In genomic region chr6:99700484-99700883, GRCm38 (mm10) we compare ENCODE assay signal across 25 mouse cellular contexts. TPM values are rescaled to one million over a fixed set of nuclear protein-coding genes. Genes with fewer than 3 reads are reported as not detected.
DNase-seq lines count a peak whose midpoint lies in the region; ATAC-seq lines count a peak whose summit lies in the region.
"Had no signal": no experiment of that assay in that cellular context is flagged by ENCODE, and none has a peak within 500 bp of the region (broad histone marks: within the 10 kb centered on the region; RNA-seq: fewer than 3 reads in every experiment).

No protein-coding gene starts in this region.

- peak overlapping the region; percentile 41 for H3K27ac ChIP-seq in embryonic facial prominence, embryonic 13.5 days
- no peak overlapping the region for H3K27ac ChIP-seq in embryonic facial prominence, embryonic 10.5 days (replicated peaks)
- H3K27ac ChIP-seq in neural tube, embryonic 13.5 days (replicated peaks): no peak overlapping the region
- H3K27ac ChIP-seq in midbrain, embryonic 15.5 days: no peak overlapping the region
- H3K27ac ChIP-seq: limb, embryonic 12.5 days had no signal

- no peak overlapping the region for H3K4me3 ChIP-seq in embryonic facial prominence, embryonic 13.5 days
- no peak overlapping the region for H3K4me3 ChIP-seq in embryonic facial prominence, embryonic 10.5 days
- no peak overlapping the region for H3K4me3 ChIP-seq in neural tube, embryonic 13.5 days
- H3K4me3 ChIP-seq in midbrain, embryonic 15.5 days: no peak overlapping the region
- H3K4me3 ChIP-seq: heart, embryonic 12.5 days; limb, embryonic 12.5 days had no signal

- peaks cover 10% of the 10 kb centered on the region for H3K4me1 ChIP-seq in embryonic facial prominence, embryonic 13.5 days
- 0 out of 2 replicates have a peak, but pooled peaks cover 5% of the 10 kb centered on the region for H3K4me1 ChIP-seq in embryonic facial prominence, embryonic 10.5 days
- H3K4me1 ChIP-seq in neural tube, embryonic 13.5 days (replicated peaks): 0 out of 2 replicates have a peak, but pooled peaks cover 5% of the 10 kb centered on the region
- H3K4me1 ChIP-seq in midbrain, embryonic 15.5 days: peaks cover 8% of the 10 kb centered on the region; the same call in 1 of the 2 replicates
- H3K4me1 ChIP-seq: heart, embryonic 12.5 days had no signal

- H3K36me3 ChIP-seq in embryonic facial prominence, embryonic 13.5 days: no peaks in the 10 kb centered on the region
- H3K36me3 ChIP-seq in embryonic facial prominence, embryonic 10.5 days (replicated peaks): no peaks in the 10 kb centered on the region
- no peaks in the 10 kb centered on the region for H3K36me3 ChIP-seq in neural tube, embryonic 13.5 days
- H3K36me3 ChIP-seq in midbrain, embryonic 15.5 days (replicated peaks): no peaks in the 10 kb centered on the region
- H3K36me3 ChIP-seq: heart, embryonic 12.5 days; limb, embryonic 12.5 days had no signal

- ATAC-seq in embryonic facial prominence, embryonic 13.5 days (ENCODE audit: insufficient number of reproducible peaks, insufficient read depth, low FRiP score, low TSS enrichment, low read depth): no peak
- peak; percentile 43; the same call in 1 of the 2 replicates for ATAC-seq in neural tube, embryonic 13.5 days (ENCODE audit: low read depth)
- no peak for ATAC-seq in midbrain, embryonic 15.5 days (replicated peaks)
- ATAC-seq: liver, postnatal 0 days had no signal

- no peak overlapping the region for H3K9ac ChIP-seq in embryonic facial prominence, embryonic 13.5 days
- H3K9ac ChIP-seq in neural tube, embryonic 13.5 days: no peak overlapping the region
- H3K9ac ChIP-seq in midbrain, embryonic 15.5 days: no peak overlapping the region
- H3K9ac ChIP-seq: heart, embryonic 12.5 days; limb, embryonic 12.5 days; liver, postnatal 0 days had no signal

- 51% methylated on average over 3 of the region's 3 CpGs for WGBS in embryonic facial prominence, embryonic 13.5 days
- 65% methylated on average over 3 of the region's 3 CpGs for WGBS in embryonic facial prominence, embryonic 10.5 days
- 49% methylated on average over 3 of the region's 3 CpGs for WGBS in neural tube, embryonic 13.5 days
- WGBS in midbrain, embryonic 15.5 days: 66% methylated on average over 3 of the region's 3 CpGs

- no peaks in the 10 kb centered on the region for H3K9me3 ChIP-seq in embryonic facial prominence, embryonic 13.5 days
- H3K9me3 ChIP-seq in embryonic facial prominence, embryonic 10.5 days: no peaks in the 10 kb centered on the region
- no peaks in the 10 kb centered on the region for H3K9me3 ChIP-seq in neural tube, embryonic 13.5 days
- H3K9me3 ChIP-seq in midbrain, embryonic 15.5 days: no peaks in the 10 kb centered on the region
- H3K9me3 ChIP-seq: heart, embryonic 12.5 days; limb, embryonic 12.5 days had no signal

- peak overlapping the region; percentile 18; the same call in 1 of the 2 replicates for H3K4me2 ChIP-seq in embryonic facial prominence, embryonic 13.5 days
- no peak overlapping the region for H3K4me2 ChIP-seq in neural tube, embryonic 13.5 days
- H3K4me2 ChIP-seq in midbrain, embryonic 15.5 days: no peak overlapping the region
- H3K4me2 ChIP-seq: heart, embryonic 12.5 days; limb, embryonic 12.5 days had no signal

- no peak for DNase-seq in embryonic facial prominence, embryonic 10.5 days (ENCODE audit: low spot score)
- no peak for DNase-seq in neural tube, embryonic 10.5 days (ENCODE audit: extremely low spot score, low spot score)
- DNase-seq in kidney, postnatal 14 days: peak; percentile 31
- no peak for DNase-seq in adrenal gland, postnatal 14 days
- no peak for DNase-seq in B cell, adult 2 months
- DNase-seq: cerebellum, adult 11 months; cerebellum, postnatal 25 days; layer of hippocampus, adult 9-11 months; liver, postnatal 0 days; lung, postnatal 14 days; retina, postnatal 1 day; right cerebral cortex, postnatal 4 days; thymus, postnatal 36 days had no signal

- H3K27me3 ChIP-seq in embryonic facial prominence, embryonic 13.5 days: peaks cover 23% of the 10 kb centered on the region
- peaks cover 38% of the 10 kb centered on the region for H3K27me3 ChIP-seq in embryonic facial prominence, embryonic 10.5 days (replicated peaks; ENCODE audit: low read depth, poor library complexity, severe bottlenecking)
- H3K27me3 ChIP-seq in neural tube, embryonic 13.5 days: peaks cover 31% of the 10 kb centered on the region
- no peaks in the 10 kb centered on the region for H3K27me3 ChIP-seq in midbrain, embryonic 15.5 days (replicated peaks)

RNA-seq across cellular contexts. Expression of gene Gpr27, which starts 8.0 kb away (rescaled TPM):
- 4.0 and 6.5 TPM in 2 replicates for polyA plus RNA-seq in embryonic facial prominence, embryonic 13.5 days (2015; fragmentation: Nextera tagmentation; extraction: Ambion mirVana)
- 1.5 and 2.1 TPM in 2 replicates for polyA plus RNA-seq in embryonic facial prominence, embryonic 10.5 days (2016; fragmentation: Nextera tagmentation; extraction: Ambion mirVana)
- 11.3 and 13.3 TPM in 2 replicates for polyA plus RNA-seq in neural tube, embryonic 13.5 days (2015; fragmentation: Nextera tagmentation; extraction: Ambion mirVana)
- total RNA-seq in adrenal gland, postnatal 14 days (2021): 2.8 and 3.6 TPM in 2 replicates
- polyA plus RNA-seq in midbrain, embryonic 15.5 days (2015; fragmentation: Nextera tagmentation; extraction: Ambion mirVana): 21.4 and 24.6 TPM in 2 replicates
- total RNA-seq: megakaryocyte-erythroid progenitor cell, adult 5-6 weeks; MEL had no signal

RNA-seq across cellular contexts. Expression of gene Prok2, which starts 25.7 kb away (rescaled TPM):
- 1.5 and 2.0 TPM in 2 replicates for polyA plus RNA-seq in embryonic facial prominence, embryonic 13.5 days (2015; fragmentation: Nextera tagmentation; extraction: Ambion mirVana)
- 0.14 and 0.34 TPM in 2 replicates for polyA plus RNA-seq in embryonic facial prominence, embryonic 10.5 days (2016; fragmentation: Nextera tagmentation; extraction: Ambion mirVana)
- not detected in 2 replicates for polyA plus RNA-seq in neural tube, embryonic 13.5 days (2015; fragmentation: Nextera tagmentation; extraction: Ambion mirVana)
- total RNA-seq in adrenal gland, postnatal 14 days (2021): not detected in 2 replicates
- polyA plus RNA-seq in midbrain, embryonic 15.5 days (2015; fragmentation: Nextera tagmentation; extraction: Ambion mirVana): 0.54 and 0.71 TPM in 2 replicates
- total RNA-seq: adrenal gland, adult 18-20 months; gastrocnemius, adult 18-20 months; hematopoietic stem cell, adult 5-6 weeks; megakaryocyte-erythroid progenitor cell, adult 5-6 weeks; MEL had no signal
- polyA plus RNA-seq: gonadal fat pad, adult 2 months; heart, embryonic 12.5 days; intestine, embryonic 14.5 days had no signal

RNA-seq across cellular contexts. Expression of gene Gm20696, which starts 33.9 kb away (rescaled TPM):
- polyA plus RNA-seq in embryonic facial prominence, embryonic 13.5 days (2015; fragmentation: Nextera tagmentation; extraction: Ambion mirVana): 3.2 and 3.4 TPM in 2 replicates
- 3.1 and 4.5 TPM in 2 replicates for polyA plus RNA-seq in embryonic facial prominence, embryonic 10.5 days (2016; fragmentation: Nextera tagmentation; extraction: Ambion mirVana)
- 2.7 and 3.0 TPM in 2 replicates for polyA plus RNA-seq in neural tube, embryonic 13.5 days (2015; fragmentation: Nextera tagmentation; extraction: Ambion mirVana)
- total RNA-seq in adrenal gland, postnatal 14 days (2021): 5.0 and 7.7 TPM in 2 replicates
- 2.9 and 4.7 TPM in 2 replicates for polyA plus RNA-seq in midbrain, embryonic 15.5 days (2015; fragmentation: Nextera tagmentation; extraction: Ambion mirVana)

RNA-seq across cellular contexts. Expression of gene Eif4e3, which starts 33.9 kb away (rescaled TPM):
- polyA plus RNA-seq in embryonic facial prominence, embryonic 13.5 days (2015; fragmentation: Nextera tagmentation; extraction: Ambion mirVana): 15.6 and 16.7 TPM in 2 replicates
- polyA plus RNA-seq in embryonic facial prominence, embryonic 10.5 days (2016; fragmentation: Nextera tagmentation; extraction: Ambion mirVana): 14.2 and 16.5 TPM in 2 replicates
- polyA plus RNA-seq in neural tube, embryonic 13.5 days (2015; fragmentation: Nextera tagmentation; extraction: Ambion mirVana): 9.1 and 9.3 TPM in 2 replicates
- 32.9 and 33.6 TPM in 2 replicates for total RNA-seq in adrenal gland, postnatal 14 days (2021)
- polyA plus RNA-seq in midbrain, embryonic 15.5 days (2015; fragmentation: Nextera tagmentation; extraction: Ambion mirVana): 8.6 TPM in 2 replicates
- total RNA-seq: MEL had no signal
